Mouse (Mus musculus): ENCODE measurements at regions not wholly inside any gene's neighbourhood (a gene's known extent, or its start where the extent isn't known, plus 50 kb on each side); places are given as distances from the start of the nearest gene placed in this dataset.
"Not testable (repeated sequence)": the region's sequence is repeated elsewhere in the genome, so short reads cannot be mapped to it uniquely, and the experiment has no call there.

DNA sequence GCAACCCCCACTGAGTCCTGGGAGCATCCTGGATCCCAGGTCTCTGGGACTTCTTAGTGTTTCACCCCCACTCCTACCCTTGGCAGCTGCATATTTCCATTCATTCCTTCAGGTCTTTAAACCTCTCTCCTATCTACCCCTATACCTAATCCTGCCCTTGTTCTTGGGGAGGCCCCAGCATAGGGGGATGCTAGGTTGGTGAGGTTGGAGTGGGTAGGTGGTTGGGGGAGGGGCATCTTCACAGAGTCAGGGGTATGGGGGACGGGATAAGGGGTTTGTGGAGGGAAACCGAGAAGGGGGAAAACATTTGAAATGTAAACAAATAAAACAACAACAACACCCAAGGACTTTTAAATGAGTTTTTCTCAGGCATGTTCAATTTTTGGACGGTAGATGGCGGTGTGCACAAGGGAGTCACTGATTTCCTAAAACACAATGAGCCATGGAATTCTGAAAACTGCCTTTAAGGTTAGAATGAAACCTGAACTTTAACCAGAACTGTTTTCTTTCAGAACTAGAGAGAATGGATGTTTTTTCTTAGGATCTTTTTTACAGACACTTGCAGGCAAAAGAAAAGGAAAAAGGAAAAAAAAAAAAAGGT lies 98.7 kb upstream of the Snrpn start:
- peak; percentile 23; the same call in 1 of the 2 replicates for TF ChIP-seq CTCF (IDR thresholded peaks at IDR 0.05; ENCODE audit: borderline replicate concordance, extremely low read depth, insufficient read depth, insufficient read length)
- TF ChIP-seq POLR2A (IDR thresholded peaks at IDR 0.05; ENCODE audit: borderline replicate concordance, extremely low read depth, insufficient read depth, insufficient read length, poor library complexity, severe bottlenecking): not testable (repeated sequence)

Data from brain, embryonic 14.5 days (tissue).